ENCODE assay signal across 8 mouse cellular contexts in genomic region chr7:24638026-24638856, GRCm38 (mm10). TPM values are rescaled to one million over a fixed set of nuclear protein-coding genes. Genes with fewer than 3 reads are reported as not detected.
DNase-seq lines count a peak whose midpoint lies in the region; ATAC-seq lines count a peak whose summit lies in the region.
"Had no signal": no experiment of that assay in that cellular context is flagged by ENCODE, and none has a peak within 500 bp of the region (broad histone marks: within the 10 kb centered on the region; RNA-seq: fewer than 3 reads in every experiment).

No protein-coding gene starts in this region.

- peak; percentile 54 for ATAC-seq in embryonic facial prominence, embryonic 14.5 days (ENCODE audit: low read depth)
- peak; percentile 46; the same call in 1 of the 2 replicates for ATAC-seq in kidney, embryonic 15.5 days (replicated peaks; ENCODE audit: low FRiP score)
- peak; percentile 45 for ATAC-seq in megakaryocyte progenitor cell, adult 5-6 weeks (replicated peaks; ENCODE audit: poor library complexity)

- no peaks in the 10 kb centered on the region for H3K9me3 ChIP-seq in embryonic facial prominence, embryonic 14.5 days (ENCODE audit: control insufficient read depth, low read length)
- no peaks in the 10 kb centered on the region for H3K9me3 ChIP-seq in kidney, embryonic 15.5 days (replicated peaks)

- H3K27me3 ChIP-seq in embryonic facial prominence, embryonic 14.5 days (replicated peaks; ENCODE audit: control insufficient read depth, insufficient read depth, low read length), result peaks cover 54% of the 10 kb centered on the region
- peaks cover 61% of the 10 kb centered on the region for H3K27me3 ChIP-seq in kidney, embryonic 15.5 days

- H3K27ac ChIP-seq in embryonic facial prominence, embryonic 14.5 days (replicated peaks; ENCODE audit: low read depth, low read length), result no peak overlapping the region
- H3K27ac ChIP-seq in kidney, embryonic 15.5 days, result no peak overlapping the region

- peak overlapping the region; percentile 49 for H3K4me3 ChIP-seq in embryonic facial prominence, embryonic 14.5 days (ENCODE audit: low read depth, low read length)
- peak overlapping the region; percentile 48 for H3K4me3 ChIP-seq in kidney, embryonic 15.5 days (replicated peaks)

- 3% methylated on average over 35 of the region's 35 CpGs for WGBS in embryonic facial prominence, embryonic 14.5 days
- 2% methylated on average over 35 of the region's 35 CpGs for WGBS in kidney, embryonic 15.5 days

- no peaks in the 10 kb centered on the region for H3K4me1 ChIP-seq in embryonic facial prominence, embryonic 14.5 days (ENCODE audit: control insufficient read depth, insufficient read depth, low read length)
- H3K4me1 ChIP-seq in kidney, embryonic 15.5 days, result peaks cover 31% of the 10 kb centered on the region

- H3K9ac ChIP-seq in embryonic facial prominence, embryonic 14.5 days (ENCODE audit: low read depth, low read length), result peak overlapping the region; percentile 56
- peak overlapping the region; percentile 9; the same call in 1 of the 2 replicates for H3K9ac ChIP-seq in kidney, embryonic 15.5 days

- peak; percentile 16 to 39 for DNase-seq in urinary bladder, postnatal 36 days (ENCODE audit: low spot score in 2 of 2)
- no peak for DNase-seq in urinary bladder, postnatal 4 days (ENCODE audit: low spot score in 2 of 2)
- DNase-seq in embryonic facial prominence, embryonic 14.5 days (ENCODE audit: low spot score), result peak; percentile 53
- no peak for DNase-seq in right cerebral cortex, adult 18-20 months
- no peak for DNase-seq in layer of hippocampus, adult 9-10 months (ENCODE audit: low spot score)

- peak overlapping the region; percentile 89 for H3K4me2 ChIP-seq in embryonic facial prominence, embryonic 14.5 days (ENCODE audit: low read depth, low read length)
- peak overlapping the region; percentile 73 for H3K4me2 ChIP-seq in kidney, embryonic 15.5 days

- no peaks in the 10 kb centered on the region for H3K36me3 ChIP-seq in embryonic facial prominence, embryonic 14.5 days (ENCODE audit: control insufficient read depth, insufficient read depth, low read length)
- no peaks in the 10 kb centered on the region for H3K36me3 ChIP-seq in kidney, embryonic 15.5 days

RNA-seq across cellular contexts. Expression of gene Lypd3, which starts 1.9 kb away (rescaled TPM):
- 24.7 TPM in 2 replicates for polyA plus RNA-seq in embryonic facial prominence, embryonic 14.5 days (2014; fragmentation: Nextera tagmentation; extraction: Ambion mirVana)
- polyA plus RNA-seq in kidney, embryonic 15.5 days (2015; fragmentation: Nextera tagmentation; extraction: Ambion mirVana), result 1.0 and 1.2 TPM in 2 replicates
- total RNA-seq in megakaryocyte progenitor cell, adult 5-6 weeks (2015), result not detected in 2 replicates
- not detected in 2 replicates for total RNA-seq in megakaryocyte progenitor cell, adult 5-6 weeks (2017)
- polyA plus RNA-seq: cortical plate, adult 2 months had no signal

RNA-seq across cellular contexts. Expression of gene Phldb3, which starts 27.7 kb away (rescaled TPM):
- 0.43 and 0.60 TPM in 2 replicates for polyA plus RNA-seq in embryonic facial prominence, embryonic 14.5 days (2014; fragmentation: Nextera tagmentation; extraction: Ambion mirVana)
- 0.15 and 0.17 TPM in 2 replicates for polyA plus RNA-seq in kidney, embryonic 15.5 days (2015; fragmentation: Nextera tagmentation; extraction: Ambion mirVana)
- total RNA-seq in megakaryocyte progenitor cell, adult 5-6 weeks (2015), result 3.6 and 4.5 TPM in 2 replicates
- total RNA-seq in megakaryocyte progenitor cell, adult 5-6 weeks (2017), result 10.4 and 11.5 TPM in 2 replicates

RNA-seq across cellular contexts. Expression of gene Tex101, which starts 38.2 kb away (rescaled TPM):
- polyA plus RNA-seq in embryonic facial prominence, embryonic 14.5 days (2014; fragmentation: Nextera tagmentation; extraction: Ambion mirVana), result not detected in 2 replicates
- not detected in 2 replicates for polyA plus RNA-seq in kidney, embryonic 15.5 days (2015; fragmentation: Nextera tagmentation; extraction: Ambion mirVana)
- total RNA-seq in megakaryocyte progenitor cell, adult 5-6 weeks (2015), result not detected in 2 replicates
- not detected in 2 replicates for total RNA-seq in megakaryocyte progenitor cell, adult 5-6 weeks (2017)
- polyA plus RNA-seq: cortical plate, adult 2 months had no signal

RNA-seq across cellular contexts. Expression of gene Zfp575, which starts 50.8 kb away (rescaled TPM):
- polyA plus RNA-seq in embryonic facial prominence, embryonic 14.5 days (2014; fragmentation: Nextera tagmentation; extraction: Ambion mirVana), result 4.3 and 4.6 TPM in 2 replicates
- polyA plus RNA-seq in kidney, embryonic 15.5 days (2015; fragmentation: Nextera tagmentation; extraction: Ambion mirVana), result 4.0 and 5.5 TPM in 2 replicates
- total RNA-seq in megakaryocyte progenitor cell, adult 5-6 weeks (2015), result 0.12 and 0.15 TPM in 2 replicates
- not detected in 2 replicates for total RNA-seq in megakaryocyte progenitor cell, adult 5-6 weeks (2017)

RNA-seq across cellular contexts. Expression of gene Ethe1, which starts 50.9 kb away (rescaled TPM):
- 25.5 and 25.6 TPM in 2 replicates for polyA plus RNA-seq in embryonic facial prominence, embryonic 14.5 days (2014; fragmentation: Nextera tagmentation; extraction: Ambion mirVana)
- polyA plus RNA-seq in kidney, embryonic 15.5 days (2015; fragmentation: Nextera tagmentation; extraction: Ambion mirVana), result 46.8 and 48.4 TPM in 2 replicates
- total RNA-seq in megakaryocyte progenitor cell, adult 5-6 weeks (2015), result 61.3 and 68.9 TPM in 2 replicates
- total RNA-seq in megakaryocyte progenitor cell, adult 5-6 weeks (2017), result 18.3 and 31.4 TPM in 2 replicates

Comparison
In these comparisons a context has a peak if more than half of its experiments do, and no peak if none do; other contexts are left out.
1. DNase-seq: peak in urinary bladder, postnatal 36 days (2 of 2) and embryonic facial prominence, embryonic 14.5 days (single experiment); none in urinary bladder, postnatal 4 days (0 of 2), right cerebral cortex, adult 18-20 months (single experiment) and layer of hippocampus, adult 9-10 months (single experiment).
2. RNA of gene Lypd3, which starts 1.9 kb away (polyA plus RNA-seq): 24.7 TPM in embryonic facial prominence, embryonic 14.5 days; 1.0 to 1.2 TPM in kidney, embryonic 15.5 days; every median in the first group is over 10 times any median in the second.
3. Peak in every context shown above with its lines, with median percentiles within 50 percentile points of each other: ATAC-seq.